Mouse (Mus musculus) cerebellum, postnatal 10 days (tissue): ENCODE data around the gene Tbc1d9b.
"Not testable (repeated sequence)": the region's sequence is repeated elsewhere in the genome, so short reads cannot be mapped to it uniquely, and the experiment has no call there.

ENCODE experiments used
- DNase-seq, 2 experiments: peaks; one replicate each; pipeline ENCODE4 v3.0.0; 2021; ENCODE audit warnings: mixed read lengths in 2 of 2

The Tbc1d9b gene

DNA sequence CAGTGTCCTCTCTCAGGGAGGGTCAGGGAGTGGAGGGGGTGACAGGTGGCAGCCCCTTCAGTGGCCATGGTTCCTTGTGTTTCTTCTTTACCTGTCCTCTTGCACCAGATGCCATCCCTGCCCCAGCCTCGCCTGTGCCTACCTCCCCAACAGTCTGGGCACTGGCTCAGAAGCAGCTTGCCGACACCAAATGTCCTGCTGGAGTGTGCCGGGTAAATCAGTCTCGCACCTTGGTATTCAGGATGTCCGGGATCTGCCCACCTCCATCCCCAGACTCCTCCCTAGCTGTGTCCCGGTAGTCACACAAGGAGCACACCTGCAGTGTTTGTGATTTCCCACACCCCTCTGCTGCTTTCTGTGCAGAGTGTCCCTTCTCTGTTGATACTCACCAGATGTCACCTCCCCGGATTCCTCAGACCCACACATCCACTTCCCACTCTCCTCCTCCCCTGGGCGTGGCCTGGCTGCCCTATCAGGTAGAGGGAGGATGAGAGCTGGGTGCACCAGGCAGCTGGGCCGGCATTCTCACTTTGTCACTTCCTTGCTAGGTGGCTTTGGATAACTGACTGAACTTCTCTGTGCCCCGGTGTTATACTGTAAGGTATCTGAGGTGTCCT is 7.1 kb downstream of the Tbc1d9b start:
- no peak for DNase-seq

DNA sequence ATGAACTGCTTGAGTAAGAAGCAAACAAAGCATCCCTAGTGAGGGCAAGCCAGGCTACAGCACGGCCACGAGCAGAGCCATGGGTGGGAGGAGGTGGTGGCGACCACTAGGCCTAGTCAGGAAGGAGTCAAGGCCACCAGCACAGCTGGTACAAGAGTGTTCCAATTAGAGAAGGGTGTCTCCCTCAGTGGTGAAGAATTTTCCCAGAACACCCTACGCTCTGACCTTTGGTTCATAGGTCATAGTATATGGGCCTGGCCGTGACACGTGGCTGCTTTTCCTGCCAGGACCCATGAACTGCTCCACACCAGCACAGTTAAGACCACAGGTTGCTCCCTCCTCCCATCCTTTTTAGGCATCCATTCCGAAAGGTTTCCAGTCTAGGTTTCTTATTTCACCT is 8.4 kb downstream of the Tbc1d9b start:
- no peak for DNase-seq

DNA sequence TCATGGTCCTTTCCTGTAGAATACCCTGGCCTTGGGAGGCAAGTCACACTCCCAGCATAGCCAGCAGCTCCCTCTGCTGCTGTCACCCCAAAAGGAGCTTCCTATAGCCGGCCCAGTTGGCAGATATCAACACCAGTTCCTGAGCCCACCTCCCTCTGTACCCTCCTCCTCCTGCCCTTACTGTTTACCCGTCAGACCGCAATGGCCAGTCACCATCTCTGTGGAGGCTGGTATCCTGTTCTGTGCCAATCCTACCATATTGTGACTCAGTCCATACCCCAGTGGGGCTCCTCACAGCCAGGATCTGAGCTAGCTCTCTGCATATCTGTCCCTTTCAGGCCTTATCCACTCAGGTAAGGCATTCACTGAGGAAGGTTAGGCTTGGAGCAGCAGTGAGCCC is 14.3 kb downstream of the Tbc1d9b start:
- DNase-seq: no peak

DNA sequence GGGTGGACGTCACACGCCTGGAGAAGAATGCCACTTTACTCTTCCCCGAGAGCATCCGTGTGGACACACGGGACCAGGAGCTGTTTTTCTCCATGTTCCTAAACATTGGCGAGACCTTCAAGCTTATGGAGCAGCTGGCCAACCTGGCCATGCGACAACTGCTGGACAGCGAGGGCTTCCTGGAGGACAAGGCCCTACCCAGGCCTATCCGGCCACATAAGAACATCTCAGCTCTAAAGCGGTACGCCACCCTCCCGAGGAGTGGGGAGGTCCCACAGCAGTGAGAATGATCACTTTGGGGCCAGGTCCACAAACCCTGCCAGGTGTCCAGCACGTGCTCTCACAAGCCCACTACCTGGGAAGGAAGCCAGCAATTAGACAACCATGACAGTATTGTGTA is 14.9 kb downstream of the Tbc1d9b start:
- no peak for DNase-seq

DNA sequence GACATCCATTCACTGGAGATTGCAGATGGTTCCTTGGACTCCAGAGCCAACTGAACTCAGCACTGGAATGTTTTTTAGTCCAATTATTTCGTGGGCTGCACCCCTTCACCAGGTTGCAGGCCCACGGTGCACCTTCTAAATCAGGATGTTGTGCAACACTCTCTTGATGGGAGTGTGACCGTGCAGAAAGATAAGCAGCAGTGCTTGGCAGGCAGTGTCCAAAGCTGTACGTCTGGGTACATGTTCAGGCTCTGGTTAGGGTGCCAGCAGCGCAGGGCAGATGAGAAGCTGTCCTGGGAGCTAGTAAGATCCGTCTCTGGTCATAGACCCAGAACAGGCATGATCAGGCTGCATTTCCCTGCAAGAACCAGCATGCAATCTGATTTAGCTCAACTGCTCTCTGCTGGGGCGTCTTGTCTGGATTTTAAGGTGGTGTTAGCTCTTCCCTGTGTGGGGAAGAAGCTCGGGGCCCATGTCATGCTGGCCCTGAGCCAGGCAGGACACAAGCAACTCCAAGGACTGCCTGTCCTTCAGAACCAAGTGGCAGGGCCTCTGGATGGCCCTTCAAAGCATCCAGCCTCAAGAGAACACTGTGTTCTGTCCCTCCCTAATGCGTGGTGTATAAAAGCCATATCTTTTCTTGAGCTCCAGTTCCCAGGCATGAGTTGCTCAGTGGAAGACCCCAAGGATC is 16.2 kb downstream of the Tbc1d9b start:
- no peak for DNase-seq

DNA sequence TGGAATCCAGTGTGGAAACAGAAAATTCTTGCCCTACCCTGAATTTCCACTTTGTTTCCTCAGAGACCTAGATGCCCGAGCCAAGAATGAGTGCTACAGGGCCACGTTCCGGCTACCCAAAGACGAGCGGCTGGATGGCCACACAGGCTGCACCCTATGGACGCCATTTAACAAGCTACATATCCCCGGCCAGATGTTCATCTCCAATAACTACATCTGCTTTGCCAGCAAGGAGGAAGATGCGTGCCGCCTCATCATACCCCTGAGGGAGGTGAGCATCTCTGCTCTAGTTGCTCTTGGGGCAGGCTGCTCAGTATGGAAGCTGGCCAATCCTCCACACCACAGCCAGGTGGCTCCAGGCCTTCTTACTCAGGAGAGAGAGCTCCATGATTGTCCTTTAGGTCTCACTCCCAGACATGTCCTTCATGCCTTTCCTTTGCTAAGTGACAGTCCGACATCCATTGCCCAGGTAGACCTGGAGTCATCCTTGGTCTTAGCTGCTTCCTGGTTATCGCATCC is 16.8 kb downstream of the Tbc1d9b start:
- DNase-seq: peak; percentile 25 to 28

DNA sequence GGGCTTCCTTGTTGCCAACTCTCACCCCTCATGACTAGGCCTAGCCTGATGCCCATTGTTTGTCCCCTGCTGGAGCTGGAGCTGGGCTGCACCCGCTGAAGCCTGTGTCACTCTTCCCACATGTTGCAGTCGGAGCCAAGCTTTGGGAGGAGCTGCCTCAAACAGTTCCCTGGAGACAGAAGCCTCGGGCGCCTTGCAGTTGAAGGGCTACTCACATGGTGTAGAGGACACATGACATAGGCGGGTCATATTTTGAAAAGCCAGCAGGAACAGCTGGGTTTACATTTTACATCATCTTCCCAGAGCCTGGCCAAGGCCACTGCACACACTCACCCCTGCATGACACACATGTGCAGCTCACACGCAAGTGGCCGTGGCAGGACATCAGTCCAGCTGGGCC is 18.0 kb downstream of the Tbc1d9b start:
- no peak for DNase-seq

DNA sequence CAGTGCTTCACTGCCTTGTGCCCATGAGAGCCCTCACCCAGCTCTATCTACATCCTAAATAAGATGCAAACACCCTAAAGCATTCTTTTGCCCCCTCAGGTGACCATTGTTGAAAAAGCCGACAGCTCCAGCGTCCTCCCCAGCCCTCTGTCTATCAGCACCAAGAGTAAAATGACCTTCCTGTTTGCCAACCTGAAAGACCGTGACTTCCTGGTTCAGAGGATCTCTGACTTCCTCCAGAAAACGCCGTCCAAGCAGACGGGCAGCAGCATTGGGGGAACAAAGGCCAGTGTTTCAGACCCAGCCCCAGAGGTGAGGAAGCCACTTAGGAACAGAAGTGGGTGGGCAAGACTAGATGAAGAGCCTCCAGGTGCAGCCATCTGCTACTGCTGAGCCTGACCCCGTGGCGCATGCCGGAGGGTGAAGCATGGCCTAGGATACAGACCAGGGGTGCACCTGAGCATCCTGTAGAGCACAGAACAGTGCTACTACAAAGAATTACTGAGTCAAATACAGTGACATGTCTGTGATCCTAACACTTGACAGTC is 18.5 kb downstream of the Tbc1d9b start:
- DNase-seq: no peak

DNA sequence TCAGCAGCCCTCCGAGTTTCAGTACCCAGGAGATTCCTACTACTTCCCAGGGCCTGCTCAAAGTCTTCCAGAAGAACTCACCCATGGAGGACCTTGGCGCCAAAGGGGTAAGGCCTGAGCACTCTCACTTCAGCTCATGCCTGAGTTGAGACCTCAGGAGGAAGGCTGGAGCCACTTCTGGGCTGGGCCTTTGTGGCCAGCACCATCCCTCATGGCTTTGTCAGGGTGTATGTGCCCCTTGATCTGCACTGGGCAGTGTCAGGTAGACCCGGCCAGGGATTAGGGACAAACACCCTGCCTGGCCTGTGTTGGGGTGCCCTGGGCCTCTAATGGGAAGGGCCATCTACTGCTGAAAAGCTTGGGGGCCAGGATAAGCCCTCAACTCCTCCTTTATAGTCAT is 20.2 kb downstream of the Tbc1d9b start:
- DNase-seq: no peak

DNA sequence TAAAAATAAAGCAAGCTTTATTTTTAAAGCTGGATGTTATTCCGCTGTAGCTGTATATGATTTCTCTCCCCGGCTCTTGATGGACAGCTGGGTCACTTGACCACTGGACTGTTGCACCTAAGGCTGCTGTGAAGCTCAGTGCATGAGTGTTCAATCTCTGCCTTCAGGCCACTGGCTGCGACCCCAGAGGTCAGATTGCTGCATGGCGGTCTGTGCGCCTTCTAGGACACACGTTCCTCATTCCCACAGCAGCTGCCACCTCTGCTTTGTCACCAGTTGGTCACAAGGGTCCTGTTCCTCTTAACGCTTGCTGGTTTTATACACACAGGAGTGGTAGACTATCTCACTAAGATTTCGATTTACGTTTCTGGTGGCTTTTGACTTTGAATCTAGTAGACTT is 23.0 kb downstream of the Tbc1d9b start:
- DNase-seq: no peak

DNA sequence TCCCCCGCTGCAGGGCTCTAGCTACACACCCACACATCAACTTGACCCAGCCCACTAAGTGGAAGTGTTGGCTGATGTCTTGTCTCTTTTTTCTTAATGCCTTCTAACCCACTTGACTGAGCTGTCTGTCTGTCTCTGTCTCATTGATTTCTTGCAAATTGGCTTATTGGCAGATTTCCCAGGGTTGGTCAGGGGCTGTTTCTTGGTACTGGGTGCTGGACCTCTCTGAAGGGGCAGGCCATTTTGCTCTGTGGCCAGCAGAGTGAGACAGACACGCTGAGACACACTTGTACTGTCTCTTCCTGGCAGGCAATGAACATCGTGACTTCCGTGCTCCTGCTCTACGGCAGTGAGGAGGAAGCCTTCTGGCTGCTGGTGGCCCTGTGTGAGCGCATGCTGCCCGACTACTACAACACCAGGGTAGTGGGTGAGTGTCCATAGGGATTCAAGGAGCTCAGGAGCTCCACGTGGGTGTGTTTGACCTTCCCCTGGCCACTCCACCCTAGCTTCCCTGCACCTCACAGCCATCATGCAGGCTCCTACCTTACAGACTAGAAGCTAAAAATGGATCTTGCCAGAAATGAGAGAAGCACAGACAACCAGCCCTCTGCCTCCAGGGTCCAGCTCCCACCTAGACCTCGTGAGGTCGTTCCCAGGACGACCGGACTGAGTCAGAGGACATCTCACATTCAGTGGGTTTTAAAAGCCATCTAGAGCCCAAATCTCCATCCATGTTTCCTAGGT is 23.8 kb downstream of the Tbc1d9b start:
- DNase-seq: peak in 1 of 2 experiments; percentile 25

DNA sequence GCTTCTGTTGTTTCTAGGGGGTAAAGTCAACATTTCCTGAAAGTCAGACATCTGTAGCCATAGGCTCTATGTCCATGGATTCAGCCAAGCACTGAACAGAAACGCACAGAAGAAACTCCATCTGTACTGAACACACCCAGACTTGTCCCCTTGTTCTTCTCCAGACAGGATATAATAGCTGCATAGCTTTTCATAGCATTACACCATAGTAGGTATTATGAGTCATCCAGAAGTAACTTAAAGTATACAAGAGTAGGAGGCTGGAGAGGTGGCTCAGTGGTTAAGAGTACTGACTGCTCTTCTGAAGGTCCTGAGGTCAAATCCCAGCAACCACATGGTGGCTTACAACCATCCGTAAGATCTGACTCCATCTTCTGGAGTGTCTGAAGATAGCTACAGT is 24.6 kb downstream of the Tbc1d9b start:
- DNase-seq: no peak

DNA sequence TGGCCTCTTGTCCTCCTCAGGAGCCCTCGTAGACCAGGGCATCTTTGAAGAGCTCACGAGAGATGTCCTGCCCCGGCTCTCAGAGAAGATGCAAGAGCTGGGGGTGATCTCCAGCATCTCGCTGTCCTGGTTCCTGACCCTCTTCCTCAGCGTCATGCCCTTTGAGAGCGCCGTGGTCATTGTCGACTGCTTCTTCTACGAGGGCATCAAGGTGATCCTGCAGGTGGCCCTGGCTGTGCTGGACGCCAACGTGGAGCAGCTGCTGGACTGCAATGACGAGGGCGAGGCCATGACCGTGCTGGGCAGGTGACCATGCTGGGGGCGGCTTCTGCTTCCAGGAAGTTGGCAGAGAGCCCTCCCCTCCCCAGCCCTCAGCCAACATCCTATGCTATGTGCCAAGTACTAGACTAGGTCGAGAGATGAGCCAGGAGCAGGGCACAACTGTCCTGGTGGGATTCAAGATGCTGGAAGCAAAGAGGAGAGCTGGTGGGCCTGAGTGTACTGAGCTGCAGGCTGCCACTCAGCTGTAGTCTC is 25.6 kb downstream of the Tbc1d9b start:
- DNase-seq: peak; percentile 57 to 61

DNA sequence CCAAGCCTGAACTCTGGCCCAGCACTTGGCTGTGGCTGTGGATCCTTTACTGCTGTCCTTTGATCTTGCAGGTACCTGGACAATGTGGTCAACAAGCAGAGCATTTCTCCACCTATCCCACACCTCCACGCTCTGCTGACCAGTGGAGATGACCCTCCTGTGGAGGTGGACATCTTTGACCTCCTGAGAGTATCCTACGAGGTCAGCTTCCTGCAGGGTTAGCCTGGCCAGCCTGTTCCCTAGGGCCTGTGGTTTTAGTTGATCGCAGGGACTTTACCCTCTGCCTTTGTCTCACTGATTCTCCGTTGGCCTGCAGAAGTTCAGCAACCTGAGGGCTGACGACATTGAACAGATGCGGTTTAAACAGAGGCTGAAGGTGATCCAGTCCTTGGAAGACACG is 27.1 kb downstream of the Tbc1d9b start:
- DNase-seq: no peak

DNA sequence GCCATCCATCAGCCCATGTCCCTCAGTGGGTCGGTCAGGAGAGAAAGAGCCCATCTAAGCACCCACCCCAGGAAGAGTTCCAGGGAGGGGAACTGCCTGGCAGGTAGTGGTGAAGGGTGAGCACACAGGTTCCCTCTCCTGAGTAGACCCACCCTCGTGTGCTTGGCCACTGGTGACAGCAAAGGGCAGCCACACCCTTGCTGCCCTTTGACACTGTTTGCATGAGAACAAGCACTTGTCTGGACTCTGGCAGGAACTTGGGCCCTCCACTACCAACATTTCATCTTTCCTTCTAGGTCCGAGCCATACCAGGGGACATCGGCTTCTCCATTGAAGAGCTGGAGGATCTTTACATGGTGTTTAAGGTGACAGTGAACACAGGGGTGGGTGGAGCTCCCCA is 28.2 kb downstream of the Tbc1d9b start:
- DNase-seq: no peak

DNA sequence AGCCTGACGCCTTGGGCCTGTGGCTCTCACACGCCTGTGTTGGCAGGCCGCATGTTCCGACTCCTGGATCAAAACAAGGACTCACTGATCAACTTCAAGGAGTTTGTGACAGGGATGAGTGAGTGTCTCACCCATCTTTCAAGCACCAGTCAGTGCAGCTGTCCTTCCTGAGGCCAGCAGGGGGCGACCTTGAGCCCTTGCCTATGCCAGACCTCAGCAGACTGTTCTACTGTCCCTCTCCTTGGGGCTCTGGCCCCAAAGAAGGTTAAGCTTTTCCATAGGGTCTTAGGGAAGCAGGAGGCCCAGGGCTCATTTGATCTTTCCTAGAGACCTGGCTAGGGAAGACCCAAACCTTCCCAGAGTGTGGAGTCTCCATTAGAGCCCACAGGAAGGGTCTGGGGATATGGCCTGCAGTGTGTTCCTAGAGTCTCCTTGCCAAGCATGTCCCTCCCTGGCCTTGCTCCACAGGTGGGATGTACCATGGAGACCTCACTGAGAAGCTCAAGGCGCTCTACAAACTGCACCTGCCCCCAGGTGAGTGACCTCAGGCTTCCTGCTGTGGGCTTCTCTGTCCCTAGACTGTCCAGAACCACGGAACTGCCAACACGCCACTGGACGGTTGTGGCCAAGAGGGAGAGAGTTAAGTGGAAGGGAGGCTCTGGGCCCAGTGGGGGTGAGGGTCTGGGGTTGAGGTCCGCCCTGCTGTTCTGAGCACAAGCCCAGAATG is 30.5 kb downstream of the Tbc1d9b start:
- DNase-seq: peak; percentile 77 to 79

DNA sequence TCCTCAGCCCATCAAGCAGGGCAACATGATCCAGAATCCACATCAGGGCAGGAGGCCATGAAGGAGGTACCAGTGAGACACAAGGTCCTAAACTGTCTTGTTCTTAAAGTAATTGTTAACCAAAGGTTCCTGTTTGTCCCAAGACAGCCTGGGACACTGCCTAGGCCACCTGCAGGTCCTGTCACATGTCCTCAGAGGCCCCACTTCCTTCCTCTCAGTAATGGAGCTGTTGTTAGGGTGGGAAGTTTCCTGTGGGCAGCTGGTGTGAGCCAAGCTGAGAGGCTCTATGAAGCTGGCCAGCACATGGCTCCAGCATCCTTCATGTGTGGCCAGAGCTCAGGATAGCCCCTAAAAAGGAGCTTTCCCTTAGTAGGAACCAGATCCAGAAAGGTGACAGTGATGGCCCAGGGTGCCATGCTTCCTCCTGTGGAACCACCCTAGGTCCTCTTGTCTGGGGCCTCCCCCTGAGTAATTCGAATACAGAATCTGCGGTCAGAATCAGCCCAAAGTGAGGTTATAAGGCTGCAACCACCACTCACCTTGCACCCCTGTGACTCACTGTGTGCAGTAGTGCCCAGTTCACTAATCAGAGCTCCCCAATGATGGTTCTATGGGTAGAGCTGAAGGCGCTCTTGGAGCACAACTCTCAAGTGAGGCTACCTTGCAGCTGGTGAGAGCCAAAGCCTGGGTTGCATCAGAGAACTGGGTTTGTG is 31.3 kb downstream of the Tbc1d9b start:
- no peak for DNase-seq

DNA sequence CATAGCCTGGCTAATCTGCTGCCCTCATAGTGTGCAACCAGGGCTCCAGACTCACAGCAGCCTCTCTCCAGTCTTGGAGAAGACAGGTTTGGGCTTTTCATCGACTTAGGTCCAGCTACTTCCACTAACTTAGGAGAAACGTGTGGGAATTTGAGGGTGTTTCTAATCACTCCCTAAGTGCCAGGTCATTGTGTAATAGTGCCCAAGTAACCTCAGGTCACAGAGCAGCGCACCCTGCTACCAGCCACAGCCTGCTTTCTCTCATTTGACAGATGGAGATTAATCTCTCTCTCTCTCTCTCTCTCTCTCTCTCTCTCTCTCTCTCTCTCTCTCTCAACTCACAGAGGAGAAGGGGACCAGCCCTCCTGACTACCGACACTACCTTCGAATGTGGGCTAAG is 37.2 kb downstream of the Tbc1d9b start:
- no peak for DNase-seq

DNA sequence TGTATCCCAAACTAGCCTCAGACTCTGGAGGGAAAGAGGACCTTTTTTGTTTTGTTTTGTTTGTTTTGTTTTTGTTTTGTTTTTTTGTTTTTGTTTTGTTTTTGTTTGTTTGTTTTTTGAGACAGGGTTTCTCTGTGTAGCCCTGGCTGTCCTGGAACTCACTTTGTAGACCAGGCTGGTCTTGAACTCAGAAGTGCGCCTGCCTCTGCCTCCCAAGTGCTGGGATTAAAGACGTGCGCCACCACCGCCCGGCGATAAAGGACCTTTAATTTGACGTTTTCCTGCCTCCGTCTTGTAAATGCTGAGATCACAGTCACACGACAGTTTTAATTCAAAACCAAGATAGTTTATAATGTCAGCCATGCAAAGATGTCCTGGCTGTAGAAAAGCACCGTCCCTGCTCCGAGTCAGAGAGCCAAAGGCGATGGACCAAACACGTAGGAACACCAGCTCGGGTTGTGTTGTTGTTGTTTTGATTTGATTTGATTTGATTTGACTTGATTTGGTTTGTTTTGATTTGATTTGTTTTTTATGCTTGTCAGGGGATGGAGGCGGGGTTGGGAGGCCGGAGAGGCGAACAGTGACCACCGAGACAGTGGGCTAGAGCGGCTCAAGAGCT is 43.0 kb downstream of the Tbc1d9b start, which contains the start of gene Mrnip:
TSS of gene Mrnip (plus strand) at position 334 of the 619 bp plus-strand sequence.
- DNase-seq: not testable (repeated sequence)

DNA sequence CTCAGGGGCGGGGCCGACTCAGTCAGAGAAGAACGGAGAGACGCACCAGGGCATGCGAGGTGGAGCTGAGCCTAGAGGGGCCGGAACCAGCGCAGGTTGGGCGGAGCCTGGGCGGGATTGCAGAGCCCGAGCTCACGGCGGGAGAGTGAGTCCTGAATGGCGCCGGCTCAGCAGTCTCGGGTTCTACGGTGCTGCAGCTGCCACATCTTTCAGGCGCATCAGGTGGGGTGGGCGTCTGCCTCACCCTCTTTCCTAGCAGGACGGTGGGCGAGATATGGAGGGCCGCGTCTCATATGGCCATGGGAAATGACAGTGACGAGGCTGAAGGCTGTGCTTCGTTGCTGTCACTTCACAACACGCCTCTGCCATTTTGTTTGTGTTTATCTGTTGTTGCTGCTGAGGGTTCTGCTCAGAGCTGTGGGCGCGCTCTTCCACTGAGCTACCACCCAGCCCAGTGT is 43.6 kb downstream of the Tbc1d9b start:
- peak; percentile 98 to 99 for DNase-seq

DNA sequence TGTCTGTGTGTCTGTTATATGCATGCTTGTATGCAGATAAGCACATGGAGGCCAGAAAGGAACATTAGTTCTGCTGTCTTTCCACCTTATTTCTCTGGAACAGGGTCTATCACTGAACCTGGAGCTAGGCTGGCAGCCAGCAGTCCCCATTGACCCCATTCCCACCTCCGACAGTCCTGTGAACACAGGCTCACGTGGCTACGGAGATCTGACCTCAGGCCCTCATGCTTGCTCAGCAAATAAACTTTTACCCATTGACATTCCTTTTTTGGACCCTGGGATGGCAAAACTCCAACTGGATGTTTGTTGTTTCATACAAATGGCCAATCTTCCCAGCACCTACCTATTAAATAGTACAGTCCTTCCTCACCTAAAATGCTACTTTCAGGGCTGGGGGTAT is 45.2 kb downstream of the Tbc1d9b start:
- no peak for DNase-seq
